Mouse (Mus musculus) midbrain, postnatal 0 days (tissue): ENCODE results near the gene Pcca. TPM values are rescaled to one million over a fixed set of nuclear protein-coding genes. Genes with fewer than 3 reads are reported as not detected.

ENCODE experiments used
- ATAC-seq: fragments of 200-750 bp; cut with Nextera tagmentation; 2 replicates; pipeline ENCODE4 v1.8.0; 2017; ENCODE audit warnings: moderate number of reproducible peaks, mild to moderate bottlenecking, moderate TSS enrichment, moderate library complexity; ENCODE audit not compliant: low FRiP score
- DNase-seq: peaks from one replicate; pipeline ENCODE4 v3.0.0-alpha.2; 2015; ENCODE audit warnings: low spot score
- H3K27ac ChIP-seq: fragments of 300-500 bp; sonication (generic); 2 replicates; pipeline ENCODE4 v1.5.1; 2014; ENCODE audit warnings: low read depth, mild to moderate bottlenecking, low read length, mixed read lengths
- H3K27me3 ChIP-seq: fragments of 300-500 bp; sonication (generic); 2 replicates; pipeline ENCODE4 v1.6.1; 2014; ENCODE audit warnings: low read length, control low read depth, mixed read lengths; ENCODE audit not compliant: insufficient read depth
- H3K36me3 ChIP-seq: fragments of 300-500 bp; sonication (generic); 2 replicates; pipeline ENCODE4 v1.6.1; 2014; ENCODE audit warnings: low read length, control low read depth, mixed read lengths; ENCODE audit not compliant: insufficient read depth
- H3K4me1 ChIP-seq: fragments of 300-500 bp; sonication (generic); 2 replicates; pipeline ENCODE4 v1.6.1; 2014; ENCODE audit warnings: mild to moderate bottlenecking, control low read depth, antibody characterized with exemption, low read length, mixed read lengths; ENCODE audit not compliant: insufficient read depth
- H3K4me2 ChIP-seq: fragments of 300-500 bp; sonication (generic); 2 replicates; pipeline ENCODE4 v1.6.1; 2014; ENCODE audit warnings: low read depth, mild to moderate bottlenecking, low read length, mixed read lengths; ENCODE audit not compliant: poor library complexity, severe bottlenecking
- H3K4me3 ChIP-seq: fragments of 300-500 bp; sonication (generic); 2 replicates; pipeline ENCODE4 v1.5.1; 2014; ENCODE audit warnings: low read depth, mild to moderate bottlenecking, low read length, moderate library complexity
- H3K9ac ChIP-seq: fragments of 300-500 bp; sonication (generic); replicated peaks from 2 replicates; pipeline ENCODE4 v1.6.1; 2014; ENCODE audit warnings: mild to moderate bottlenecking, low read length, moderate library complexity, mixed read lengths; ENCODE audit not compliant: poor library complexity, severe bottlenecking
- H3K9me3 ChIP-seq: fragments of 300-500 bp; sonication (generic); 2 replicates; pipeline ENCODE4 v1.6.1; 2016; ENCODE audit warnings: low read length, control low read depth
- CTCF ChIP-seq: IDR thresholded peaks from 2 replicates; pipeline ENCODE4 v1.5.1; 2016; ENCODE audit warnings: antibody characterized with exemption, mild to moderate bottlenecking
- WGBS: fragments of 180-500 bp; shearing (Covaris S2); extraction: QIAGEN DNeasy Blood & Tissue Kit; methylation state at CpG from one replicate; pipeline ENCODE4 v1.1.7; 2014; 5-methylcytosine and 5-hydroxymethylcytosine counted together
- polyA plus RNA-seq: library from polyadenylated mRNA; unstranded; fragments of >200 nt; fragmentation: Nextera tagmentation; extraction: Ambion mirVana; gene quantifications from 2 replicates; pipeline ENCODE4 v1.2.1, GENCODE M21; 2015
- total RNA-seq: library from RNA; depleted of rRNA; stranded (reverse); fragments of >200 nt; gene quantifications from 2 replicates; pipeline ENCODE4 v1.2.3, GENCODE M21; 2014

The Pcca gene
- total and polyA plus RNA-seq, 2 experiments from 2014 or later = 16.7 to 27.2 TPM

GRCm38 (mm10) chr14:122902136-122902535 is 368.0 kb downstream of the Pcca start:
- H3K4me2 ChIP-seq = no peak overlapping the region
- no peak overlapping the region for H3K9ac ChIP-seq
- ATAC-seq (no peak), DNase-seq (no peak)
- TF ChIP-seq CTCF = no peak
- WGBS = 57% methylated on average over 2 of the region's 2 CpGs
- H3K4me3 ChIP-seq = no peak overlapping the region
- no peaks in the 10 kb centered on the region for H3K27me3 ChIP-seq
- H3K9me3 ChIP-seq = no peaks in the 10 kb centered on the region
- no peak overlapping the region for H3K27ac ChIP-seq
- no peaks in the 10 kb centered on the region for H3K36me3 ChIP-seq
- H3K4me1 ChIP-seq = 0 out of 2 replicates have a peak, but pooled peaks cover 2% of the 10 kb centered on the region

GRCm38 (mm10) chr14:122902884-122903283 is 368.8 kb downstream of the Pcca start:
- Histone ChIP-seq H3K36me3 (no peaks in the 10 kb centered on the region), H3K9ac (no peak overlapping the region), H3K27me3 (no peaks in the 10 kb centered on the region), H3K27ac (no peak overlapping the region), H3K9me3 (no peaks in the 10 kb centered on the region), H3K4me1 (0 out of 2 replicates have a peak, but pooled peaks cover 2% of the 10 kb centered on the region), H3K4me3 (no peak overlapping the region), H3K4me2 (no peak overlapping the region)
- DNase-seq = peak; percentile 73
- peak; percentile 49 for TF ChIP-seq CTCF
- WGBS = 56% methylated on average over 4 of the region's 4 CpGs
- ATAC-seq = peak; percentile 47; the same call in 1 of the 2 replicates

GRCm38 (mm10) chr14:122903923-122904351 is 369.8 kb downstream of the Pcca start:
- Histone ChIP-seq H3K9ac (no peak overlapping the region), H3K4me1 (0 out of 2 replicates have a peak, but pooled peaks cover 2% of the 10 kb centered on the region), H3K9me3 (no peaks in the 10 kb centered on the region), H3K4me3 (no peak overlapping the region), H3K27ac (no peak overlapping the region), H3K4me2 (no peak overlapping the region), H3K27me3 (no peaks in the 10 kb centered on the region), H3K36me3 (no peaks in the 10 kb centered on the region)
- DNase-seq = no peak
- 67% methylated on average over 2 of the region's 2 CpGs for WGBS
- no peak for ATAC-seq
- no peak for TF ChIP-seq CTCF

GRCm38 (mm10) chr14:122905007-122905406 is 370.9 kb downstream of the Pcca start:
- no peak overlapping the region for H3K9ac ChIP-seq
- no peak overlapping the region for H3K4me3 ChIP-seq
- no peak overlapping the region for H3K27ac ChIP-seq
- no peaks in the 10 kb centered on the region for H3K9me3 ChIP-seq
- no peak for ATAC-seq
- DNase-seq = no peak
- H3K4me1 ChIP-seq = 0 out of 2 replicates have a peak, but pooled peaks cover 2% of the 10 kb centered on the region
- no peak for TF ChIP-seq CTCF
- WGBS = 100% methylated on average over 1 of the region's 1 CpGs
- no peaks in the 10 kb centered on the region for H3K36me3 ChIP-seq
- H3K27me3 ChIP-seq = no peaks in the 10 kb centered on the region
- H3K4me2 ChIP-seq = no peak overlapping the region

GRCm38 (mm10) chr14:122908075-122908474 is 374.0 kb downstream of the Pcca start:
- no peak for TF ChIP-seq CTCF
- no peak for ATAC-seq
- H3K9me3 ChIP-seq = no peaks in the 10 kb centered on the region
- H3K4me1 ChIP-seq = no peaks in the 10 kb centered on the region
- no peaks in the 10 kb centered on the region for H3K36me3 ChIP-seq
- no peak overlapping the region for H3K4me3 ChIP-seq
- DNase-seq = no peak
- WGBS = 97% methylated on average over 4 of the region's 4 CpGs
- H3K27ac ChIP-seq = no peak overlapping the region
- H3K9ac ChIP-seq = no peak overlapping the region
- no peaks in the 10 kb centered on the region for H3K27me3 ChIP-seq
- no peak overlapping the region for H3K4me2 ChIP-seq

- Histone ChIP-seq H3K4me2 (no peak overlapping the region), H3K27me3 (no peaks in the 10 kb centered on the region), H3K36me3 (no peaks in the 10 kb centered on the region), H3K9me3 (no peaks in the 10 kb centered on the region), H3K27ac (no peak overlapping the region), H3K9ac (no peak overlapping the region), H3K4me1 (no peaks in the 10 kb centered on the region), H3K4me3 (no peak overlapping the region)
- no peak for DNase-seq
- no peak for TF ChIP-seq CTCF
- no peak for ATAC-seq
- 82% methylated on average over 5 of the region's 5 CpGs for WGBS
These were observed 375.4 kb downstream of the Pcca start for GRCm38 (mm10) chr14:122909368-122910091.
